In the genomic region with DNA sequence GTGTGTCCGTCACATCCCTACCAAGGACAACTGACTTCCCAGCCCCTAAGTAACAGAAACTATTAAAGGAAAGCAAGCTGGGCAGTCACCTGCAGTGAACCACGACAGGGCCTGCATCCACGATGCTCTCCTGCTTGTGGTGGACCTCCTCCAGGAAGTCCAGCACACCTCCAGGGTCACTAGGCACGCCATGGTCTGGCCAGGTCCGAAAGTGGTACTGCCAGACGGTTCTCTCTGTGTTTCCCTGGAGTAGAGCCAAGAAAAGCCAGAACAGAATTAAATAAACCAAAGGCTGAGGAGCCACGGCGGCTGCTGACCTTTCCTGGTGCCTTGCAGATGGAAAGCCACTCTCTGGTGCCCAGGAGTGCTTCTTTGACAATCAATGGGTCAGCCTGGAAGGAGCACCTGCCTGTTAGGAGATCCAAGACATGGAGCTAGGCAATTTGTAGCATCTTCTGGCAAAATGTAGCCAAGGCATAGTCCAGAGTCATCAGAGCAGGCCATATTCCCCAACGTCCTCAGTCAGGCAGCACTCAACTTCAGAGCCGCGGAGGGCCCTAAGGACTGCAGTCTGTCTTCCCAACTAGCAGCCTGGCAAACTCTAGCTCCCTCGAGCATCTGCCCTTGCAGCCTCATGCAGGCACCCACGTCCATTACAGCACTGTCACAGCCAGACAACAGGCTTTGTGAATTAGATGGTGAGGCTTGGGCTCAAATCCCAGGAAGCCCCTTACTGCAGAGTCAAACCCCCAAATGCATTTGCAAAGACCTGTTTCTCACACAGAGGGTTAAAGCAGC, we compare ENCODE assay signal across 11 mouse cellular contexts. TPM values are rescaled to one million over a fixed set of nuclear protein-coding genes. Genes with fewer than 3 reads are reported as not detected.
DNase-seq lines count a peak whose midpoint lies in the region; ATAC-seq lines count a peak whose summit lies in the region.
"Had no signal": no experiment of that assay in that cellular context is flagged by ENCODE, and none has a peak within 500 bp of the region (broad histone marks: within the 10 kb centered on the region; RNA-seq: fewer than 3 reads in every experiment).

No protein-coding gene starts in this region.

- H3K27me3 ChIP-seq in midbrain, embryonic 15.5 days (replicated peaks): no peaks in the 10 kb centered on the region
- no peaks in the 10 kb centered on the region for H3K27me3 ChIP-seq in midbrain, embryonic 10.5 days (ENCODE audit: low read depth, poor library complexity, severe bottlenecking)

- H3K4me1 ChIP-seq in midbrain, embryonic 15.5 days: peaks cover 16% of the 10 kb centered on the region
- no peaks in the 10 kb centered on the region for H3K4me1 ChIP-seq in midbrain, embryonic 10.5 days

- H3K36me3 ChIP-seq in midbrain, embryonic 15.5 days (replicated peaks): peaks cover 18% of the 10 kb centered on the region; the same call in 1 of the 2 replicates
- H3K36me3 ChIP-seq in midbrain, embryonic 10.5 days: peaks cover 97% of the 10 kb centered on the region

- no peak overlapping the region for H3K4me3 ChIP-seq in midbrain, embryonic 15.5 days
- no peak overlapping the region for H3K4me3 ChIP-seq in midbrain, embryonic 10.5 days

- DNase-seq in cerebellum, postnatal 4 days (ENCODE audit: low spot score in 2 of 2): no peak
- DNase-seq in kidney, adult 11 months: peak; percentile 46
- no peak for DNase-seq in kidney, postnatal 10 days
- no peak for DNase-seq in midbrain, embryonic 10.5 days (ENCODE audit: low spot score)
- DNase-seq in testis, postnatal 10 days (ENCODE audit: low spot score): no peak
- DNase-seq: heart, postnatal 10 days had no signal

- H3K9ac ChIP-seq in midbrain, embryonic 15.5 days: no peak overlapping the region

- no peak overlapping the region for H3K4me2 ChIP-seq in midbrain, embryonic 15.5 days
- H3K4me2 ChIP-seq: midbrain, embryonic 11.5 days had no signal

- ATAC-seq in cerebellum, adult (ENCODE audit: insufficient number of reproducible peaks, low FRiP score, low TSS enrichment): peak; percentile 56; the same call in 1 of the 2 replicates
- no peak for ATAC-seq in midbrain, embryonic 15.5 days (replicated peaks)
- ATAC-seq in frontal cortex, adult (ENCODE audit: low TSS enrichment): no peak
- ATAC-seq: intestine, postnatal 0 days had no signal

- H3K27ac ChIP-seq in midbrain, embryonic 15.5 days: peak overlapping the region; percentile 12; the same call in 1 of the 2 replicates
- no peak overlapping the region for H3K27ac ChIP-seq in midbrain, embryonic 10.5 days (replicated peaks)

- 83% methylated on average over 13 of the region's 13 CpGs for WGBS in midbrain, embryonic 15.5 days
- WGBS in midbrain, embryonic 10.5 days: 92% methylated on average over 13 of the region's 13 CpGs

- H3K9me3 ChIP-seq in midbrain, embryonic 15.5 days: no peaks in the 10 kb centered on the region
- H3K9me3 ChIP-seq in midbrain, embryonic 10.5 days (replicated peaks): no peaks in the 10 kb centered on the region

RNA-seq across cellular contexts. Expression of gene Ptpn11, which starts 46.6 kb away (rescaled TPM):
- polyA plus RNA-seq in midbrain, embryonic 15.5 days (2015; fragmentation: Nextera tagmentation; extraction: Ambion mirVana): 23.7 and 24.7 TPM in 2 replicates
- 23.5 and 23.9 TPM in 2 replicates for polyA plus RNA-seq in midbrain, embryonic 10.5 days (2016; fragmentation: Nextera tagmentation; extraction: Ambion mirVana)

RNA-seq across cellular contexts. Expression of gene Rpl6, which starts 59.6 kb away (rescaled TPM):
- polyA plus RNA-seq in midbrain, embryonic 15.5 days (2015; fragmentation: Nextera tagmentation; extraction: Ambion mirVana): 336 and 343 TPM in 2 replicates
- 565 and 656 TPM in 2 replicates for polyA plus RNA-seq in midbrain, embryonic 10.5 days (2016; fragmentation: Nextera tagmentation; extraction: Ambion mirVana)
